Mouse (Mus musculus): ENCODE measurements around the gene Ncoa1.
"Not testable (repeated sequence)": the region's sequence is repeated elsewhere in the genome, so short reads cannot be mapped to it uniquely, and the experiment has no call there.

- not testable (repeated sequence) for TF ChIP-seq CTCF (IDR thresholded peaks at IDR 0.05; ENCODE audit: borderline replicate concordance, extremely low read depth, insufficient read depth, insufficient read length); POLR2A (IDR thresholded peaks at IDR 0.05; ENCODE audit: borderline replicate concordance, extremely low read depth, insufficient read depth, insufficient read length, poor library complexity, severe bottlenecking)
Measured at GRCm38 (mm10) chr12:4450485-4450884, 26.5 kb downstream of the Ncoa1 start.
